Mouse (Mus musculus): Measurements from ENCODE around the gene Tescl.

GRCm38 (mm10) chr7:24376456-24376855 is 42.7 kb upstream of the Tescl start:
- no peak for TF ChIP-seq CTCF (IDR thresholded peaks at IDR 0.05; ENCODE audit: control insufficient read depth, insufficient read depth, insufficient replicate concordance, low read depth, low read length)
- TF ChIP-seq POLR2A (IDR thresholded peaks at IDR 0.05; ENCODE audit: control insufficient read depth, low read depth, low read length): no peak

Measured in testis, adult 2 months (tissue).